ENCODE assay signal across 31 mouse cellular contexts in the genomic region with DNA sequence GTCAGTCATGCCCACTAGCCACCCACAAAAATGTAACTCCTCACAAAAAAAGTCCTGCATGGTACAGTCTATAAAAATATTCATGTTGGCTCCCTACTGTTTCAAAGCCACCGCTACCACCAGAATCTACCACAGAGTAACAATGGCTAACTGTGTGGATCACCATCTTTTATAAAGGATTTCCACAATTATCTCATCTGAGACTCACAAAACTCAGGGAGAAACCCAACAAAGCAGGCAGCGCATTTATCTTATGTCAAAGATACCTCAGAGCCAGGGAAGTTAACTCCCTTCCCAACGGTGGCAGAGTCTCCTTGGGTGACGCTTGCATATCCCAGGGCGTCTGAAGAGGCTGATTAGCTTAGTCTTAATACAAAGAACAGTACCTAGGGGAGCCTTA.
"Had no signal": no experiment of that assay in that cellular context is flagged by ENCODE, and none has a peak within 500 bp of the region (broad histone marks: within the 10 kb centered on the region; RNA-seq: fewer than 3 reads in every experiment).

No protein-coding gene starts in this region.

- H3K4me1 ChIP-seq: limb, embryonic 10.5 days; limb, embryonic 12.5 days; limb, embryonic 13.5 days; limb, embryonic 15.5 days; liver, embryonic 12.5 days; liver, embryonic 13.5 days; liver, embryonic 15.5 days; midbrain, embryonic 10.5 days; midbrain, embryonic 12.5 days; midbrain, embryonic 13.5 days; midbrain, embryonic 15.5 days had no signal

- H3K9ac ChIP-seq: limb, embryonic 12.5 days; limb, embryonic 13.5 days; limb, embryonic 15.5 days; liver, embryonic 12.5 days; liver, embryonic 13.5 days; liver, embryonic 14.5 days; liver, embryonic 15.5 days; liver, postnatal 0 days; lung, embryonic 14.5 days; lung, embryonic 15.5 days; midbrain, embryonic 12.5 days; midbrain, embryonic 13.5 days; midbrain, embryonic 15.5 days had no signal

- H3K36me3 ChIP-seq: limb, embryonic 10.5 days; limb, embryonic 12.5 days; limb, embryonic 13.5 days; limb, embryonic 15.5 days; liver, embryonic 12.5 days; liver, embryonic 13.5 days; liver, embryonic 15.5 days; lung, embryonic 15.5 days; midbrain, embryonic 10.5 days; midbrain, embryonic 12.5 days; midbrain, embryonic 13.5 days; midbrain, embryonic 15.5 days had no signal

- H3K4me3 ChIP-seq: limb, embryonic 10.5 days; limb, embryonic 12.5 days; limb, embryonic 13.5 days; limb, embryonic 15.5 days; liver, embryonic 12.5 days; liver, embryonic 13.5 days; liver, embryonic 15.5 days; lung, embryonic 15.5 days; megakaryocyte, embryonic 14.5 days; midbrain, embryonic 10.5 days; midbrain, embryonic 12.5 days; midbrain, embryonic 13.5 days; midbrain, embryonic 15.5 days; myocyte had no signal

- H3K9me3 ChIP-seq: limb, embryonic 10.5 days; limb, embryonic 12.5 days; limb, embryonic 13.5 days; limb, embryonic 15.5 days; liver, embryonic 12.5 days; liver, embryonic 13.5 days; liver, embryonic 15.5 days; lung, embryonic 15.5 days; megakaryocyte, embryonic 14.5 days; midbrain, embryonic 10.5 days; midbrain, embryonic 12.5 days; midbrain, embryonic 13.5 days; midbrain, embryonic 15.5 days had no signal

- H3K27ac ChIP-seq: limb, embryonic 10.5 days; limb, embryonic 12.5 days; limb, embryonic 13.5 days; limb, embryonic 15.5 days; liver, embryonic 12.5 days; liver, embryonic 13.5 days; liver, embryonic 14.5 days; liver, embryonic 15.5 days; lung, embryonic 15.5 days; macrophage; midbrain, embryonic 10.5 days; midbrain, embryonic 12.5 days; midbrain, embryonic 13.5 days; midbrain, embryonic 15.5 days had no signal

- H3K27me3 ChIP-seq: midbrain, embryonic 15.5 days had no signal

- ATAC-seq: liver, embryonic 12.5 days; liver, postnatal 0 days; lung, postnatal 0 days; midbrain, embryonic 13.5 days; midbrain, embryonic 15.5 days; midbrain, embryonic 16.5 days had no signal

- H3K4me2 ChIP-seq: limb, embryonic 12.5 days; limb, embryonic 13.5 days; limb, embryonic 15.5 days; liver, embryonic 11.5 days; liver, embryonic 12.5 days; liver, embryonic 13.5 days; liver, embryonic 15.5 days; lung, embryonic 14.5 days; lung, embryonic 15.5 days; midbrain, embryonic 11.5 days; midbrain, embryonic 12.5 days; midbrain, embryonic 13.5 days; midbrain, embryonic 15.5 days had no signal

- DNase-seq: left cerebral cortex, postnatal 4 days; liver; liver, embryonic 13.5 days; liver, postnatal 0 days; lung, adult 18-20 months; lung, adult 2 months; lung, embryonic 14.5 days; lung, postnatal 10 days; lung, postnatal 14 days; lung, postnatal 36 days; lung, postnatal 4 days; midbrain, embryonic 14.5 days had no signal
